Mouse (Mus musculus) liver, embryonic 16.5 days (tissue): ENCODE measurements around the gene Nup98. TPM values are rescaled to one million over a fixed set of nuclear protein-coding genes. Genes with fewer than 3 reads are reported as not detected.
A peak's percentile ranks its signal among the peaks of the same experiment; 100 is the strongest.

Source experiments
- ATAC-seq: fragments of 200-750 bp; cut with Nextera tagmentation; 2 replicates; pipeline ENCODE4 v1.8.0; 2017; ENCODE audit warnings: low read depth, mild to moderate bottlenecking, moderate number of reproducible peaks, moderate library complexity
- H3K27ac ChIP-seq: fragments of 300-500 bp; sonication (generic); 2 replicates; pipeline ENCODE4 v1.5.1; 2014; ENCODE audit warnings: mild to moderate bottlenecking, low read length
- H3K27me3 ChIP-seq: fragments of 300-500 bp; sonication (generic); 2 replicates; pipeline ENCODE4 v1.6.1; 2014; ENCODE audit warnings: low read depth, low read length, mixed read lengths; ENCODE audit not compliant: control insufficient read depth, insufficient read depth
- H3K36me3 ChIP-seq: fragments of 300-500 bp; sonication (generic); 2 replicates; pipeline ENCODE4 v1.6.1; 2014; ENCODE audit warnings: mild to moderate bottlenecking; ENCODE audit not compliant: control insufficient read depth, insufficient read depth
- H3K4me1 ChIP-seq: fragments of 300-500 bp; sonication (generic); 2 replicates; pipeline ENCODE4 v1.6.1; 2014; ENCODE audit warnings: low read depth, low read length, mixed read lengths; ENCODE audit not compliant: control insufficient read depth
- H3K4me2 ChIP-seq: fragments of 300-500 bp; sonication (generic); 2 replicates; pipeline ENCODE4 v1.6.1; 2014; ENCODE audit warnings: low read depth, low read length, mixed read lengths
- H3K4me3 ChIP-seq: fragments of 300-500 bp; sonication (generic); 2 replicates; pipeline ENCODE4 v1.5.1; 2014; ENCODE audit warnings: low read depth, mild to moderate bottlenecking, low read length
- H3K9ac ChIP-seq: fragments of 300-500 bp; sonication (generic); 2 replicates; pipeline ENCODE4 v1.6.1; 2014; ENCODE audit warnings: low read depth, low read length
- H3K9me3 ChIP-seq: fragments of 300-500 bp; sonication (generic); replicated peaks from 2 replicates; pipeline ENCODE4 v1.6.1; 2016; ENCODE audit warnings: low read length; ENCODE audit not compliant: control insufficient read depth
- WGBS: fragments of 180-500 bp; shearing (Covaris S2); extraction: QIAGEN DNeasy Blood & Tissue Kit; methylation state at CpG from one replicate; pipeline ENCODE4 v1.1.7; 2014; ENCODE audit not compliant: insufficient replicate concordance; 5-methylcytosine and 5-hydroxymethylcytosine counted together
- polyA plus RNA-seq: library from polyadenylated mRNA; unstranded; fragments of >200 nt; fragmentation: Nextera tagmentation; extraction: Ambion mirVana; gene quantifications from 2 replicates; pipeline ENCODE4 v1.2.1, GENCODE M21; 2015

Gene Nup98
- polyA plus RNA-seq, 1 experiment from 2014 or later: 14.0 TPM

GRCm38 (mm10) chr7:102242371-102242770 is 32.4 kb upstream of the Nup98 start:
- Histone ChIP-seq H3K9me3 (no peaks in the 10 kb centered on the region), H3K9ac (no peak overlapping the region), H3K4me2 (peak overlapping the region; percentile 4), H3K27ac (peak overlapping the region; percentile 18), H3K4me1 (peaks cover 55% of the 10 kb centered on the region), H3K36me3 (peaks cover 35% of the 10 kb centered on the region), H3K4me3 (no peak overlapping the region), H3K27me3 (no peaks in the 10 kb centered on the region)
- WGBS: 42% methylated on average over 5 of the region's 5 CpGs
- no peak for ATAC-seq

GRCm38 (mm10) chr7:102239591-102239990 is 29.6 kb upstream of the Nup98 start:
- H3K9ac ChIP-seq: no peak overlapping the region
- H3K9me3 ChIP-seq: no peaks in the 10 kb centered on the region
- H3K4me3 ChIP-seq: no peak overlapping the region
- 87% methylated on average over 16 of the region's 16 CpGs for WGBS
- H3K36me3 ChIP-seq: peaks cover 35% of the 10 kb centered on the region
- no peak overlapping the region for H3K27ac ChIP-seq
- H3K4me2 ChIP-seq: no peak overlapping the region
- ATAC-seq: no peak
- no peaks in the 10 kb centered on the region for H3K27me3 ChIP-seq
- H3K4me1 ChIP-seq: peaks cover 28% of the 10 kb centered on the region

- WGBS: 79% methylated on average over 8 of the region's 8 CpGs
- no peak overlapping the region for H3K4me3 ChIP-seq
- H3K27ac ChIP-seq: no peak overlapping the region
- no peak overlapping the region for H3K4me2 ChIP-seq
- peaks cover 19% of the 10 kb centered on the region for H3K4me1 ChIP-seq
- no peaks in the 10 kb centered on the region for H3K27me3 ChIP-seq
- no peak overlapping the region for H3K9ac ChIP-seq
- no peak for ATAC-seq
- peaks cover 35% of the 10 kb centered on the region for H3K36me3 ChIP-seq
- H3K9me3 ChIP-seq: no peaks in the 10 kb centered on the region
Observed at GRCm38 (mm10) chr7:102238686-102239286, 28.8 kb upstream of the Nup98 start.

- Histone ChIP-seq H3K9ac (no peak overlapping the region), H3K4me2 (no peak overlapping the region), H3K27ac (no peak overlapping the region), H3K9me3 (no peaks in the 10 kb centered on the region), H3K36me3 (peaks cover 5% of the 10 kb centered on the region), H3K27me3 (no peaks in the 10 kb centered on the region), H3K4me3 (no peak overlapping the region), H3K4me1 (no peaks in the 10 kb centered on the region)
- ATAC-seq: no peak
- 49% methylated on average over 4 of the region's 4 CpGs for WGBS
Observed at GRCm38 (mm10) chr7:102233059-102233458, 23.1 kb upstream of the Nup98 start.

- no peaks in the 10 kb centered on the region for H3K27me3 ChIP-seq
- no peak overlapping the region for H3K9ac ChIP-seq
- H3K27ac ChIP-seq: no peak overlapping the region
- H3K9me3 ChIP-seq: no peaks in the 10 kb centered on the region
- WGBS: 71% methylated on average over 6 of the region's 6 CpGs
- no peaks in the 10 kb centered on the region for H3K36me3 ChIP-seq
- no peak overlapping the region for H3K4me2 ChIP-seq
- ATAC-seq: no peak
- H3K4me3 ChIP-seq: no peak overlapping the region
- H3K4me1 ChIP-seq: no peaks in the 10 kb centered on the region
Observed at GRCm38 (mm10) chr7:102229814-102230213, 19.8 kb upstream of the Nup98 start.

GRCm38 (mm10) chr7:102228049-102228670 is 18.2 kb upstream of the Nup98 start:
- 70% methylated on average over 4 of the region's 4 CpGs for WGBS
- ATAC-seq: no peak
- Histone ChIP-seq H3K4me3 (no peak overlapping the region), H3K9ac (no peak overlapping the region), H3K36me3 (no peaks in the 10 kb centered on the region), H3K9me3 (no peaks in the 10 kb centered on the region), H3K4me1 (peaks cover under 1% of the 10 kb centered on the region), H3K27ac (no peak overlapping the region), H3K27me3 (no peaks in the 10 kb centered on the region), H3K4me2 (no peak overlapping the region)

GRCm38 (mm10) chr7:102226051-102226450 is 16.1 kb upstream of the Nup98 start:
- ATAC-seq: no peak

GRCm38 (mm10) chr7:102223883-102224738 is 14.1 kb upstream of the Nup98 start:
- Histone ChIP-seq H3K36me3 (no peaks in the 10 kb centered on the region), H3K4me1 (peaks cover 9% of the 10 kb centered on the region), H3K4me2 (0 out of 2 replicates have a peak overlapping the region, but pooled peaks have one; percentile 92), H3K4me3 (no peak overlapping the region), H3K9me3 (no peaks in the 10 kb centered on the region), H3K9ac (no peak overlapping the region), H3K27me3 (no peaks in the 10 kb centered on the region), H3K27ac (no peak overlapping the region)
- 0 out of 2 replicates have a peak, but pooled peaks have one; percentile 4 for ATAC-seq
- WGBS: 65% methylated on average over 5 of the region's 5 CpGs

More at GRCm38 (mm10) chr7:102226051-102226450, 16.1 kb upstream of the Nup98 start:
- Histone ChIP-seq H3K27me3 (no peaks in the 10 kb centered on the region), H3K4me3 (no peak overlapping the region), H3K27ac (no peak overlapping the region), H3K9me3 (no peaks in the 10 kb centered on the region), H3K4me1 (peaks cover 9% of the 10 kb centered on the region), H3K4me2 (no peak overlapping the region), H3K9ac (no peak overlapping the region), H3K36me3 (no peaks in the 10 kb centered on the region)
- 81% methylated on average over 6 of the region's 6 CpGs for WGBS
